Mouse (Mus musculus) stomach, embryonic 16.5 days (tissue): ENCODE data around the gene Carmil1. TPM values are rescaled to one million over a fixed set of nuclear protein-coding genes. Genes with fewer than 3 reads are reported as not detected.

Source experiments
- ATAC-seq: fragments of 200-750 bp; cut with Nextera tagmentation; 2 replicates; pipeline ENCODE4 v1.8.0; 2017; ENCODE audit warnings: moderate number of reproducible peaks, moderate TSS enrichment; ENCODE audit not compliant: insufficient read depth, low FRiP score
- H3K27ac ChIP-seq: fragments of 300-500 bp; sonication (generic); 2 replicates; pipeline ENCODE4 v1.5.1; 2014; ENCODE audit warnings: low read length
- H3K27me3 ChIP-seq: fragments of 300-500 bp; sonication (generic); 2 replicates; pipeline ENCODE4 v1.6.1; 2014; ENCODE audit warnings: low read length, control low read depth, mixed read lengths; ENCODE audit not compliant: control insufficient read depth, insufficient read depth
- H3K36me3 ChIP-seq: fragments of 300-500 bp; sonication (generic); 2 replicates; pipeline ENCODE4 v1.6.1; 2014; ENCODE audit warnings: low read length; ENCODE audit not compliant: control insufficient read depth, insufficient read depth
- H3K4me1 ChIP-seq: fragments of 300-500 bp; sonication (generic); 2 replicates; pipeline ENCODE4 v1.6.1; 2014; ENCODE audit warnings: low read length, control low read depth, mixed read lengths; ENCODE audit not compliant: control insufficient read depth, insufficient read depth
- H3K4me2 ChIP-seq: fragments of 300-500 bp; sonication (generic); 2 replicates; pipeline ENCODE4 v1.6.1; 2014; ENCODE audit warnings: low read depth, low read length, mixed read lengths
- H3K4me3 ChIP-seq: fragments of 300-500 bp; sonication (generic); replicated peaks from 2 replicates; pipeline ENCODE4 v1.5.1; 2014; ENCODE audit warnings: mild to moderate bottlenecking, low read length
- H3K9ac ChIP-seq: fragments of 300-500 bp; sonication (generic); 2 replicates; pipeline ENCODE4 v1.6.1; 2014; ENCODE audit warnings: low read length
- H3K9me3 ChIP-seq: fragments of 300-500 bp; sonication (generic); replicated peaks from 2 replicates; pipeline ENCODE4 v1.6.1; 2016; ENCODE audit warnings: low read length, control low read depth; ENCODE audit not compliant: control insufficient read depth
- whole genome bisulfite sequencing: fragments of 180-500 bp; shearing (Covaris S2); extraction: QIAGEN DNeasy Blood & Tissue Kit; methylation state at CpG from one replicate; pipeline ENCODE4 v1.1.7; 2014; 5-methylcytosine and 5-hydroxymethylcytosine counted together
- polyA plus RNA-seq: library from polyadenylated mRNA; unstranded; fragments of >200 nt; fragmentation: Nextera tagmentation; extraction: Ambion mirVana; gene quantifications from 2 replicates; pipeline ENCODE4 v1.2.1, GENCODE M21; 2015

The Carmil1 gene
- polyA plus RNA-seq, 1 experiment from 2014 or later, result 41.6 TPM

DNA sequence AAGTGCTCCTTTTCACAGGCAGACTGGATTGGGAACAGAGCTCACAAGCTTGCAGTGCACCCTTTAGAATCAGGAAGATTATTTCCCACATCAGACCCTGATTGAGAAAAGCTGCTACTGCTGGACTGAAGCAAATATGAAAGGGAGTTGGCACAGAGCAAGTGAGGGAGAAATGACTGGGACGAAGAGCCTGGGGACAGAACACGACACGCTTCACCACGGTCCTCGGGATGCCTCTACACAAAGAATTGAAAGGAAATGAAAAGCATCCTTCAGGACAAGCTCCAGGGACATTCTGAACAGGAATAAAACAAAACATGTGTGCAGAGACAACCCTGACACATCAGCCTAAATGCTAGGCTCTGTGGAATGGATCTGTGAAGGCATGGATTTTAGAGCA, 103.0 kb downstream of the Carmil1 start:
- H3K27me3 ChIP-seq, result no peaks in the 10 kb centered on the region
- H3K9ac ChIP-seq, result no peak overlapping the region
- H3K4me3 ChIP-seq, result no peak overlapping the region
- no peaks in the 10 kb centered on the region for H3K36me3 ChIP-seq
- H3K4me2 ChIP-seq, result no peak overlapping the region
- ATAC-seq, result no peak
- no peak overlapping the region for H3K27ac ChIP-seq
- H3K9me3 ChIP-seq, result no peaks in the 10 kb centered on the region
- no peaks in the 10 kb centered on the region for H3K4me1 ChIP-seq
- whole genome bisulfite sequencing, result 58% methylated on average over 5 of the region's 5 CpGs

DNA sequence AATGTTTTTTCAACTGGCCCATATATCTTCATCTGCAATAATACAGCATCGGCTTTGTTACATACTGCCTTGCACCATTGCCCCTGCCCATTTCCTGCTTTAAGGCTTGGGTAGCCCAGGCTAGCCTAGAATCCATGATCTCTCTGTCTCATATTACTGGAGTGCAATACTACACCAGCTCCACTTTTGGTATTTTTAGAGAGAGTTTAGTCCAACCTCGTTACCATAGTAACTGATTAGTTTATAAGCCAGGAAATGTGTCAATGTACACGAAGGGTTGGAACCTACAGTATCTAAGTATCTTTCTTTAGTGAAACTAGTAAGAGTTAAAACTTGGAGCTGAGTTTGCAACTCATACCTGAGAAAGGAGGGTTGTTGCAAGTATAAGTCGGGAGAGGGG, 103.8 kb downstream of the Carmil1 start:
- no peak overlapping the region for H3K4me3 ChIP-seq
- no peaks in the 10 kb centered on the region for H3K27me3 ChIP-seq
- WGBS, result 59% methylated on average over 4 of the region's 4 CpGs
- no peaks in the 10 kb centered on the region for H3K9me3 ChIP-seq
- no peaks in the 10 kb centered on the region for H3K36me3 ChIP-seq
- H3K27ac ChIP-seq, result no peak overlapping the region
- no peak overlapping the region for H3K4me2 ChIP-seq
- H3K9ac ChIP-seq, result no peak overlapping the region
- ATAC-seq, result no peak
- H3K4me1 ChIP-seq, result no peaks in the 10 kb centered on the region

- no peaks in the 10 kb centered on the region for H3K27me3 ChIP-seq
- H3K9ac ChIP-seq, result no peak overlapping the region
- H3K4me2 ChIP-seq, result no peak overlapping the region
- no peaks in the 10 kb centered on the region for H3K9me3 ChIP-seq
- H3K4me1 ChIP-seq, result no peaks in the 10 kb centered on the region
- no peaks in the 10 kb centered on the region for H3K36me3 ChIP-seq
- no peak overlapping the region for H3K27ac ChIP-seq
- 76% methylated on average over 1 of the region's 1 CpGs for WGBS
- no peak for ATAC-seq
- no peak overlapping the region for H3K4me3 ChIP-seq
Observed at GRCm38 (mm10) chr13:24169658-24170057, 110.9 kb downstream of the Carmil1 start.

- 90% methylated on average over 1 of the region's 1 CpGs for WGBS
Observed at GRCm38 (mm10) chr13:24163368-24163767, 117.2 kb downstream of the Carmil1 start.

GRCm38 (mm10) chr13:24161105-24161504, 119.5 kb downstream of the Carmil1 start:
- Histone ChIP-seq H3K27me3 (no peaks in the 10 kb centered on the region), H3K4me1 (no peaks in the 10 kb centered on the region; the same call in 1 of the 2 replicates), H3K9ac (no peak overlapping the region), H3K9me3 (no peaks in the 10 kb centered on the region), H3K4me2 (no peak overlapping the region), H3K36me3 (no peaks in the 10 kb centered on the region), H3K4me3 (no peak overlapping the region), H3K27ac (no peak overlapping the region)
- ATAC-seq, result 0 out of 2 replicates have a peak, but pooled peaks have one; percentile 13
- 84% methylated on average over 4 of the region's 4 CpGs for WGBS

More at GRCm38 (mm10) chr13:24163368-24163767, 117.2 kb downstream of the Carmil1 start:
- Histone ChIP-seq H3K4me1 (no peaks in the 10 kb centered on the region; the same call in 1 of the 2 replicates), H3K4me2 (no peak overlapping the region), H3K27ac (no peak overlapping the region), H3K27me3 (no peaks in the 10 kb centered on the region), H3K36me3 (no peaks in the 10 kb centered on the region), H3K4me3 (no peak overlapping the region), H3K9me3 (no peaks in the 10 kb centered on the region), H3K9ac (no peak overlapping the region)
- ATAC-seq, result no peak

- Histone ChIP-seq H3K4me3 (no peak overlapping the region), H3K4me1 (no peaks in the 10 kb centered on the region; the same call in 1 of the 2 replicates), H3K36me3 (no peaks in the 10 kb centered on the region), H3K4me2 (no peak overlapping the region), H3K27me3 (no peaks in the 10 kb centered on the region), H3K27ac (no peak overlapping the region), H3K9me3 (no peaks in the 10 kb centered on the region), H3K9ac (no peak overlapping the region)
- WGBS, result 58% methylated on average over 4 of the region's 4 CpGs
- ATAC-seq, result no peak
Observed at GRCm38 (mm10) chr13:24159972-24160371, 120.6 kb downstream of the Carmil1 start.

GRCm38 (mm10) chr13:24159190-24159965, 121.2 kb downstream of the Carmil1 start:
- H3K9ac ChIP-seq, result no peak overlapping the region
- WGBS, result 70% methylated on average over 8 of the region's 8 CpGs

DNA sequence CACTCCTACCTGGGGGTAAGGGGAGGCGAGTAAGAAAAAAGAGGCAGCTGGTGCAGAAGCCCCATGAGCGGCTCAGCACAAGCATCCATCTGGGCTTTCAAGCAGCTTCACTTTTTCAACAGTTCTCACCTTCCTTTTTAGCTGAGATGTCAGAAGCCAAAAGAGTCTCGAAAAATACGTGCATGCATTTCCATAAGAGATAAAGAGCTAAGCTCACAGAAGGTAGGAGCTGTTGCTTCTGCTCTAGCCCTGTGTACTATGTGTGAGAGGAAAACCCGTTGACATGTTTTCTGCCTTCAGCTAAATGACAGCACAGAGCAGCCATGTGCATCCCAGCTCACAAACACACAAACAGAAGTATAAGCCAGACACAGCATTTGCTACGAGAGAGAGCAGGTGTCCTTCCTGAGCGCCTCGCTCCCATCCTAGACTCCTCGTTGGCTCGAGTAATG, 123.0 kb downstream of the Carmil1 start:
- no peaks in the 10 kb centered on the region for H3K27me3 ChIP-seq
- no peak overlapping the region for H3K4me3 ChIP-seq
- WGBS, result 90% methylated on average over 10 of the region's 10 CpGs
- no peaks in the 10 kb centered on the region; the same call in 1 of the 2 replicates for H3K4me1 ChIP-seq
- H3K36me3 ChIP-seq, result no peaks in the 10 kb centered on the region
- H3K27ac ChIP-seq, result no peak overlapping the region
- no peak overlapping the region for H3K4me2 ChIP-seq
- no peaks in the 10 kb centered on the region for H3K9me3 ChIP-seq
- ATAC-seq, result no peak
- no peak overlapping the region for H3K9ac ChIP-seq

More at GRCm38 (mm10) chr13:24159190-24159965, 121.2 kb downstream of the Carmil1 start:
- Histone ChIP-seq H3K4me1 (no peaks in the 10 kb centered on the region; the same call in 1 of the 2 replicates), H3K27me3 (no peaks in the 10 kb centered on the region), H3K36me3 (no peaks in the 10 kb centered on the region), H3K4me2 (no peak overlapping the region), H3K4me3 (no peak overlapping the region), H3K27ac (no peak overlapping the region), H3K9me3 (no peaks in the 10 kb centered on the region)
- ATAC-seq, result peak; percentile 68

DNA sequence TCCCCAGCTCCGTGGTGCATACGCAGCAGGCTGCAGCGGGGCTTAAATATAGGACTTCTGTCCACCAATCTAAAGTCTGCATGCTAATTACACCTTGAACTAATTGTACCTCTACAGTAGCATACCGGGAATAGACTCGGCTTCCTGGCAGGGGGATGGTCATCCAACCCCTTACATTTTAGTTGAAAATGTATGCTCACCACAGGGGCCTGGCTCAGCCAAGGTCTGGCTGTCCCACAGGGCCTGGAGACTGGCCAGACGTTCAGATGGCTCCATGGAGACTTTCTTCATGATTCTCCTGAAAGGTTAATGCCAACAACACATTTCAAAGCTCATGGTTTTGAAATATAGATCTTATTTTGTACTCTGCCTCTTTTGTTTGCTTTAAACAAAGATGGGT, 125.4 kb downstream of the Carmil1 start:
- Histone ChIP-seq H3K4me3 (no peak overlapping the region), H3K27ac (no peak overlapping the region), H3K4me2 (no peak overlapping the region), H3K9ac (no peak overlapping the region), H3K4me1 (no peaks in the 10 kb centered on the region; the same call in 1 of the 2 replicates), H3K27me3 (no peaks in the 10 kb centered on the region), H3K36me3 (no peaks in the 10 kb centered on the region), H3K9me3 (no peaks in the 10 kb centered on the region)
- WGBS, result 43% methylated on average over 6 of the region's 6 CpGs
- ATAC-seq, result no peak
